Mouse (Mus musculus): ENCODE measurements around the gene Apoa2.

Apoa2 gene

GRCm38 (mm10) chr1:171203471-171204248 lies 21.2 kb upstream of the Apoa2 start:
- in situ Hi-C loops (cut with MboI; ENCODE audit: low pct_unique_long_range_greater_than_20kb in 1 of 2, low sequenced_read_pairs in 2 of 2, unreplicated experiment in 1 of 2) = no loop called here

- in situ Hi-C loops (cut with MboI; ENCODE audit: low pct_unique_long_range_greater_than_20kb in 1 of 2, low sequenced_read_pairs in 2 of 2, unreplicated experiment in 1 of 2) = no loop called here
These were observed 20.6 kb upstream of the Apoa2 start for GRCm38 (mm10) chr1:171204249-171204644.

- in situ Hi-C loops (cut with MboI; ENCODE audit: low pct_unique_long_range_greater_than_20kb in 1 of 2, low sequenced_read_pairs in 2 of 2, unreplicated experiment in 1 of 2) = no loop called here
These were observed 19.0 kb upstream of the Apoa2 start for GRCm38 (mm10) chr1:171205704-171206493.

- in situ Hi-C loops (cut with MboI; ENCODE audit: low pct_unique_long_range_greater_than_20kb in 1 of 2, low sequenced_read_pairs in 2 of 2, unreplicated experiment in 1 of 2) = no loop called here
These were observed 15.4 kb upstream of the Apoa2 start for GRCm38 (mm10) chr1:171209409-171209808.

GRCm38 (mm10) chr1:171212854-171213253 lies 12.0 kb upstream of the Apoa2 start:
- in situ Hi-C loops (cut with MboI; ENCODE audit: low pct_unique_long_range_greater_than_20kb in 1 of 2, low sequenced_read_pairs in 2 of 2, unreplicated experiment in 1 of 2) = loop anchor here in 1 of 2 experiments (10.0 kb wide), 1 partner anchor 88 kb away; no protein-coding TSS in a partner anchor

- in situ Hi-C loops (cut with MboI; ENCODE audit: low pct_unique_long_range_greater_than_20kb in 1 of 2, low sequenced_read_pairs in 2 of 2, unreplicated experiment in 1 of 2) = loop anchor here in 1 of 2 experiments (10.0 kb wide), 1 partner anchor 89 kb away; no protein-coding TSS in a partner anchor
These were observed 10.9 kb upstream of the Apoa2 start, which contains the start of gene Nr1i3 for GRCm38 (mm10) chr1:171213801-171214496. Gene Nr1i3 (plus strand): TSS chr1:171213970.

- in situ Hi-C loops (cut with MboI; ENCODE audit: low pct_unique_long_range_greater_than_20kb in 1 of 2, low sequenced_read_pairs in 2 of 2, unreplicated experiment in 1 of 2) = loop anchor here in 1 of 2 experiments (10.0 kb wide), 1 partner anchor 92 kb away; no protein-coding TSS in a partner anchor
These were observed 8.5 kb upstream of the Apoa2 start for GRCm38 (mm10) chr1:171216241-171216955.

- in situ Hi-C loops (cut with MboI; ENCODE audit: low pct_unique_long_range_greater_than_20kb in 1 of 2, low sequenced_read_pairs in 2 of 2, unreplicated experiment in 1 of 2) = loop anchor here in 1 of 2 experiments (5.0 kb wide), 1 partner anchor 109 kb away; the partner anchor contains the start of gene Cfap126
These were observed 4.0 kb upstream of the Apoa2 start for GRCm38 (mm10) chr1:171220871-171221270.

GRCm38 (mm10) chr1:171221281-171222193 lies 3.3 kb upstream of the Apoa2 start:
- in situ Hi-C loops (cut with MboI; ENCODE audit: low pct_unique_long_range_greater_than_20kb in 1 of 2, low sequenced_read_pairs in 2 of 2, unreplicated experiment in 1 of 2) = loop anchor here in 1 of 2 experiments (5.0 kb wide), 1 partner anchor 109 kb away; the partner anchor contains the start of gene Cfap126

- in situ Hi-C loops (cut with MboI; ENCODE audit: low pct_unique_long_range_greater_than_20kb in 1 of 2, low sequenced_read_pairs in 2 of 2, unreplicated experiment in 1 of 2) = loop anchor here in 1 of 2 experiments (5.0 kb wide), 1 partner anchor 110 kb away; the partner anchor contains the start of gene Cfap126
These were observed 2.4 kb upstream of the Apoa2 start, which contains the start of gene Tomm40l for GRCm38 (mm10) chr1:171222238-171223155. Gene Tomm40l (minus strand): TSS chr1:171222514.

- in situ Hi-C loops (cut with MboI; ENCODE audit: low pct_unique_long_range_greater_than_20kb in 1 of 2, low sequenced_read_pairs in 2 of 2, unreplicated experiment in 1 of 2) = loop anchor here in 1 of 2 experiments (5.0 kb wide), 1 partner anchor 111 kb away; the partner anchor contains the start of gene Cfap126
These were observed 1.7 kb upstream of the Apoa2 start for GRCm38 (mm10) chr1:171223168-171223567.

- in situ Hi-C loops (cut with MboI; ENCODE audit: low pct_unique_long_range_greater_than_20kb in 1 of 2, low sequenced_read_pairs in 2 of 2, unreplicated experiment in 1 of 2) = loop anchor here in 1 of 2 experiments (5.0 kb wide), 1 partner anchor 111 kb away; the partner anchor contains the start of gene Cfap126
These were observed 1.1 kb upstream of the Apoa2 start for GRCm38 (mm10) chr1:171223796-171224195.

GRCm38 (mm10) chr1:171226780-171227179 lies 1.9 kb downstream of the Apoa2 start:
- in situ Hi-C loops (cut with MboI; ENCODE audit: low pct_unique_long_range_greater_than_20kb in 1 of 2, low sequenced_read_pairs in 2 of 2, unreplicated experiment in 1 of 2) = no loop called here

- in situ Hi-C loops (cut with MboI; ENCODE audit: low pct_unique_long_range_greater_than_20kb in 1 of 2, low sequenced_read_pairs in 2 of 2, unreplicated experiment in 1 of 2) = no loop called here
These were observed 3.0 kb downstream of the Apoa2 start for GRCm38 (mm10) chr1:171227879-171228278.

- in situ Hi-C loops (cut with MboI; ENCODE audit: low pct_unique_long_range_greater_than_20kb in 1 of 2, low sequenced_read_pairs in 2 of 2, unreplicated experiment in 1 of 2) = no loop called here
These were observed 4.9 kb downstream of the Apoa2 start for GRCm38 (mm10) chr1:171229750-171230149.

- in situ Hi-C loops (cut with MboI; ENCODE audit: low pct_unique_long_range_greater_than_20kb in 1 of 2, low sequenced_read_pairs in 2 of 2, unreplicated experiment in 1 of 2) = no loop called here
These were observed 5.4 kb downstream of the Apoa2 start for GRCm38 (mm10) chr1:171230215-171230614.

Measured in mouse embryonic stem cell (cell line).